Mouse (Mus musculus): ENCODE results near the gene Bco2. TPM values are rescaled to one million over a fixed set of nuclear protein-coding genes. Genes with fewer than 3 reads are reported as not detected.

The Bco2 gene
- polyA plus RNA-seq, 1 experiment = 4.3 TPM

GRCm38 (mm10) chr9:50524936-50525335 lies 30.0 kb downstream of the Bco2 start:
- Histone ChIP-seq H3K4me3 (ENCODE audit: insufficient read depth, low read length) (no peak overlapping the region), H3K27ac (ENCODE audit: insufficient read depth, low read length) (no peak overlapping the region), H3K4me1 (ENCODE audit: control insufficient read depth, insufficient read depth, low read length) (0 out of 2 replicates have a peak, but pooled peaks cover 2% of the 10 kb centered on the region)
- TF ChIP-seq POLR2A (IDR thresholded peaks at IDR 0.05; ENCODE audit: extremely low read depth, insufficient read depth, low read length) = no peak
- no peak for TF ChIP-seq CTCF (IDR thresholded peaks at IDR 0.05; ENCODE audit: extremely low read depth, insufficient read depth, low read length)

GRCm38 (mm10) chr9:50522574-50522973 lies 32.4 kb downstream of the Bco2 start:
- TF ChIP-seq CTCF (IDR thresholded peaks at IDR 0.05; ENCODE audit: extremely low read depth, insufficient read depth, low read length) = no peak
- no peak for TF ChIP-seq POLR2A (IDR thresholded peaks at IDR 0.05; ENCODE audit: extremely low read depth, insufficient read depth, low read length)
- Histone ChIP-seq H3K4me1 (ENCODE audit: control insufficient read depth, insufficient read depth, low read length) (0 out of 2 replicates have a peak, but pooled peaks cover 2% of the 10 kb centered on the region), H3K4me3 (ENCODE audit: insufficient read depth, low read length) (no peak overlapping the region), H3K27ac (ENCODE audit: insufficient read depth, low read length) (no peak overlapping the region)

- Histone ChIP-seq H3K4me3 (ENCODE audit: insufficient read depth, low read length) (no peak overlapping the region), H3K27ac (ENCODE audit: insufficient read depth, low read length) (no peak overlapping the region), H3K4me1 (ENCODE audit: control insufficient read depth, insufficient read depth, low read length) (0 out of 2 replicates have a peak, but pooled peaks cover 2% of the 10 kb centered on the region)
- no peak for TF ChIP-seq POLR2A (IDR thresholded peaks at IDR 0.05; ENCODE audit: extremely low read depth, insufficient read depth, low read length)
- no peak for TF ChIP-seq CTCF (IDR thresholded peaks at IDR 0.05; ENCODE audit: extremely low read depth, insufficient read depth, low read length)
These were observed 33.4 kb downstream of the Bco2 start for GRCm38 (mm10) chr9:50521562-50521961.

- Histone ChIP-seq H3K4me1 (ENCODE audit: control insufficient read depth, insufficient read depth, low read length) (0 out of 2 replicates have a peak, but pooled peaks cover 2% of the 10 kb centered on the region), H3K4me3 (ENCODE audit: insufficient read depth, low read length) (no peak overlapping the region), H3K27ac (ENCODE audit: insufficient read depth, low read length) (no peak overlapping the region)
- TF ChIP-seq CTCF (IDR thresholded peaks at IDR 0.05; ENCODE audit: extremely low read depth, insufficient read depth, low read length) (no peak), POLR2A (IDR thresholded peaks at IDR 0.05; ENCODE audit: extremely low read depth, insufficient read depth, low read length) (no peak)
These were observed 34.2 kb downstream of the Bco2 start for GRCm38 (mm10) chr9:50520748-50521147.

- Histone ChIP-seq H3K4me1 (ENCODE audit: control insufficient read depth, insufficient read depth, low read length) (0 out of 2 replicates have a peak, but pooled peaks cover 2% of the 10 kb centered on the region), H3K27ac (ENCODE audit: insufficient read depth, low read length) (no peak overlapping the region), H3K4me3 (ENCODE audit: insufficient read depth, low read length) (no peak overlapping the region)
- TF ChIP-seq POLR2A (IDR thresholded peaks at IDR 0.05; ENCODE audit: extremely low read depth, insufficient read depth, low read length) (no peak), CTCF (IDR thresholded peaks at IDR 0.05; ENCODE audit: extremely low read depth, insufficient read depth, low read length) (peak; percentile 17; the same call in 1 of the 2 replicates)
These were observed 36.2 kb downstream of the Bco2 start for GRCm38 (mm10) chr9:50518781-50519180.

GRCm38 (mm10) chr9:50515462-50515861 lies 39.5 kb downstream of the Bco2 start:
- Histone ChIP-seq H3K4me1 (ENCODE audit: control insufficient read depth, insufficient read depth, low read length) (no peaks in the 10 kb centered on the region), H3K4me3 (ENCODE audit: insufficient read depth, low read length) (no peak overlapping the region), H3K27ac (ENCODE audit: insufficient read depth, low read length) (no peak overlapping the region)
- no peak for TF ChIP-seq POLR2A (IDR thresholded peaks at IDR 0.05; ENCODE audit: extremely low read depth, insufficient read depth, low read length)
- TF ChIP-seq CTCF (IDR thresholded peaks at IDR 0.05; ENCODE audit: extremely low read depth, insufficient read depth, low read length) = no peak

GRCm38 (mm10) chr9:50507570-50507969 lies 47.4 kb downstream of the Bco2 start:
- TF ChIP-seq POLR2A (IDR thresholded peaks at IDR 0.05; ENCODE audit: extremely low read depth, insufficient read depth, low read length) = no peak
- no peak for TF ChIP-seq CTCF (IDR thresholded peaks at IDR 0.05; ENCODE audit: extremely low read depth, insufficient read depth, low read length)
- H3K27ac ChIP-seq (ENCODE audit: insufficient read depth, low read length) = no peak overlapping the region
- H3K4me1 ChIP-seq (ENCODE audit: control insufficient read depth, insufficient read depth, low read length) = no peaks in the 10 kb centered on the region
- H3K4me3 ChIP-seq (ENCODE audit: insufficient read depth, low read length) = no peak overlapping the region

GRCm38 (mm10) chr9:50505405-50505804 lies 49.6 kb downstream of the Bco2 start:
- Histone ChIP-seq H3K4me3 (ENCODE audit: insufficient read depth, low read length) (no peak overlapping the region), H3K4me1 (ENCODE audit: control insufficient read depth, insufficient read depth, low read length) (no peaks in the 10 kb centered on the region), H3K27ac (ENCODE audit: insufficient read depth, low read length) (no peak overlapping the region)
- TF ChIP-seq POLR2A (IDR thresholded peaks at IDR 0.05; ENCODE audit: extremely low read depth, insufficient read depth, low read length) (no peak), CTCF (IDR thresholded peaks at IDR 0.05; ENCODE audit: extremely low read depth, insufficient read depth, low read length) (no peak)

GRCm38 (mm10) chr9:50502949-50503348 lies 52.0 kb downstream of the Bco2 start:
- H3K4me1 ChIP-seq (ENCODE audit: control insufficient read depth, insufficient read depth, low read length) = no peaks in the 10 kb centered on the region
- no peak overlapping the region for H3K4me3 ChIP-seq (ENCODE audit: insufficient read depth, low read length)
- no peak overlapping the region for H3K27ac ChIP-seq (ENCODE audit: insufficient read depth, low read length)
- TF ChIP-seq CTCF (IDR thresholded peaks at IDR 0.05; ENCODE audit: extremely low read depth, insufficient read depth, low read length) = no peak
- no peak for TF ChIP-seq POLR2A (IDR thresholded peaks at IDR 0.05; ENCODE audit: extremely low read depth, insufficient read depth, low read length)

- peak overlapping the region; percentile 9 for H3K4me3 ChIP-seq (ENCODE audit: insufficient read depth, low read length)
- no peak for TF ChIP-seq CTCF (IDR thresholded peaks at IDR 0.05; ENCODE audit: extremely low read depth, insufficient read depth, low read length)
- 0 out of 2 replicates have a peak, but pooled peaks have one; percentile 30 for TF ChIP-seq POLR2A (IDR thresholded peaks at IDR 0.05; ENCODE audit: extremely low read depth, insufficient read depth, low read length)
- H3K4me1 ChIP-seq (ENCODE audit: control insufficient read depth, insufficient read depth, low read length) = no peaks in the 10 kb centered on the region
- no peak overlapping the region for H3K27ac ChIP-seq (ENCODE audit: insufficient read depth, low read length)
These were observed 53.9 kb downstream of the Bco2 start for GRCm38 (mm10) chr9:50500974-50501501.
